Mouse (Mus musculus) heart, embryonic 10.5 days (tissue): Measurements from ENCODE around the gene Vmn1r36. TPM values are rescaled to one million over a fixed set of nuclear protein-coding genes. Genes with fewer than 3 reads are reported as not detected.
"Not testable (repeated sequence)": the region's sequence is repeated elsewhere in the genome, so short reads cannot be mapped to it uniquely, and the experiment has no call there.

Experiments
- DNase-seq: peaks from one replicate; pipeline ENCODE4 v3.0.0-alpha.2; 2017; ENCODE audit warnings: low spot score
- H3K27ac ChIP-seq: fragments of 300-500 bp; sonication (generic); 2 replicates; pipeline ENCODE4 v1.5.1; 2016; ENCODE audit warnings: mild to moderate bottlenecking
- H3K27me3 ChIP-seq: fragments of 300-500 bp; sonication (generic); 2 replicates; pipeline ENCODE4 v1.6.1; 2016; ENCODE audit warnings: mild to moderate bottlenecking; ENCODE audit not compliant: poor library complexity, insufficient read depth, severe bottlenecking
- H3K36me3 ChIP-seq: fragments of 300-500 bp; sonication (generic); 2 replicates; pipeline ENCODE4 v1.6.1; 2016; ENCODE audit warnings: mild to moderate bottlenecking, moderate library complexity
- H3K4me1 ChIP-seq: fragments of 300-500 bp; sonication (generic); 2 replicates; pipeline ENCODE4 v1.6.1; 2016; ENCODE audit warnings: mild to moderate bottlenecking
- H3K4me3 ChIP-seq: fragments of 300-500 bp; sonication (generic); 2 replicates; pipeline ENCODE4 v1.5.1; 2016; ENCODE audit warnings: mild to moderate bottlenecking, moderate library complexity
- H3K9me3 ChIP-seq: fragments of 300-500 bp; sonication (generic); 2 replicates; pipeline ENCODE4 v1.6.1; 2016; ENCODE audit warnings: mild to moderate bottlenecking, moderate library complexity
- WGBS: fragments of 180-500 bp; shearing (Covaris S2); methylation state at CpG from one replicate; pipeline ENCODE4 v1.1.7; 2016; 5-methylcytosine and 5-hydroxymethylcytosine counted together
- polyA plus RNA-seq: library from polyadenylated mRNA; unstranded; fragments of >200 nt; fragmentation: Nextera tagmentation; extraction: Ambion mirVana; gene quantifications from 2 replicates; pipeline ENCODE4 v1.2.1, GENCODE M21; 2016

Gene Vmn1r36
- polyA plus RNA-seq: not detected in 2 replicates

DNA sequence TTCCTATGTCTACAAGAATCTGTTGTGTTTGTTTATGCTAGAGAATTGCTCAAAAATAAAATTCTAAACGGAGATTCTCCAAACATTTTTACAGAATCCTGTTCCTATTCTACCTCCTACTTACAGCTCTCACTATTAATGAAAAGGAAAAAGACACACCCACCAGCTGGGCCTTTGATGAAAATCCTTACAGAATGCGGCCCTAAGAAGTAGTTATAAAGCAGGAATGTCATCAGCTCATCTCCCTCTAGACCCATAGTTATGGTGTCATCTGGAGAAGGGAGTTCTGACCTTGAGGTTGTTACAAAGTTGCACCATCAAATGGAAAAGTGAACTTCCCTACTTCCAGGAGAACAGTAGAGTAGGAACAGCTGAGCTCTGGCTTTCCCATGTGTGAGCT, at the start of gene Vmn1r36:
Vmn1r36 (minus strand) TSS at position 101 of the 400 bp plus-strand sequence.
- H3K9me3 ChIP-seq, DNase-seq, H3K36me3 ChIP-seq, H3K4me3 ChIP-seq, H3K27me3 ChIP-seq, H3K27ac ChIP-seq, H3K4me1 ChIP-seq: not testable (repeated sequence)
- 58% methylated on average over 2 of the region's 2 CpGs for WGBS

DNA sequence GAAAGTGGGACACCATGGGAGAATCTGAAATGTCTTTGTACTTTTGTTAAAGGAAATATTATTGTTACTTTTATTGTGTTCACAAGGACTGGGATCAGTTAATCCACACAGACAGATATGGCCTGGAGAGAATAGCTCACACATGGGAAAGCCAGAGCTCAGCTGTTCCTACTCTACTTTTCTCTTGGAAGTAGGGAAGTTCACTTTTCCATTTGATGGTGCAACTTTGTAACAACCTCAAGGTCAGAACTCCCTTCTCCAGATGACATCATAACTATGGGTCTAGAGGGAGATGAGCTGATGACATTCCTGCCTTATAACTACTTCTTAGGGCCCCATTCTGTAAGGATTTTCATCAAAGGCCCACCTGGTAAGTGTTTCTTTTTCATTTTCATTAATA, 10.1 kb upstream of the Vmn1r36 start, which contains the start of gene Vmn1r37:
Vmn1r37 (plus strand) TSS at position 301 of the 400 bp plus-strand sequence.
- not testable (repeated sequence) for H3K27me3 ChIP-seq, H3K36me3 ChIP-seq, H3K4me1 ChIP-seq, H3K27ac ChIP-seq, H3K9me3 ChIP-seq, DNase-seq, H3K4me3 ChIP-seq

DNA sequence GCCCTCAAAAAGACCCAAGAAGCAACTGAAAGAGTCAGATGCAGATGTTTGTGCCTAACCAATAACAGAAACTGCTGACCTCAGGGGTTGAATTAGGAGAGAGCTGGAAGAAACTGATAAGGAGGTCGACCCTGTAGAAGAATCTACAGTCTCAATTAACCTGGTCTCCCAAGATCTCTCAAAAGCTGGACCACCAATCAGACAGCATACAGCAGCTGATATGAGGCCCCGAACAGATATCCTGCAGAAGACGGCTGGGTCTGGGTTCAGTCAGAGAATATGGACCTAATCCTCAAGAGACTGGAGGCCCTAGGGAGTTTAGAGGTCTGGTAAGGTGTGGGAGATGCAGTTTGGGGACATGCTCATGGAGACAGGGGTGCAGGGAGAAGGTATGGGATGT, 5.1 kb downstream of the Vmn1r36 start:
- 52% methylated on average over 3 of the region's 3 CpGs for WGBS
- no peak overlapping the region for H3K4me3 ChIP-seq
- H3K4me1 ChIP-seq: no peaks in the 10 kb centered on the region
- no peaks in the 10 kb centered on the region for H3K36me3 ChIP-seq
- H3K27ac ChIP-seq: no peak overlapping the region
- no peaks in the 10 kb centered on the region for H3K27me3 ChIP-seq
- DNase-seq: no peak
- no peaks in the 10 kb centered on the region for H3K9me3 ChIP-seq

DNA sequence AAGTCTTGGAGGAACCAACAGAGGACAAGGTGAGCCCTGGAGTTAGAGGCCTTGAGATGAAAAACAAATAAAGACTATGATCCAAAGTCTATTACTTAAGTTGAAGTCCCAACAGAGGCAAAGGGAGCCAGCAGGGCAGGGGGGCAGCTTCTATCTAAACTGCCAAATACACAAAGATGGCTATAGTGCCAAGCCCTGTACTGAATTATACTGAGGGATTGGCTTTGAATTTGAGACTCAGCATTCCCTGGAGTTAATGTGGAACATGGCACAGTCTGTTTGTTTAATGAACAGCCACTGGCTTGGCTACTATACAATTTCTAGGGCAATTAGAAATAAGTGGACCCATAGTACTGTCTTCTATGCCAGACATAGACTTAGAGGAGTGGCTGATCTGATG, 10.1 kb downstream of the Vmn1r36 start:
- Histone ChIP-seq H3K27ac (no peak overlapping the region), H3K4me3 (no peak overlapping the region), H3K4me1 (no peaks in the 10 kb centered on the region), H3K9me3 (no peaks in the 10 kb centered on the region), H3K36me3 (no peaks in the 10 kb centered on the region), H3K27me3 (no peaks in the 10 kb centered on the region)
- DNase-seq: no peak

DNA sequence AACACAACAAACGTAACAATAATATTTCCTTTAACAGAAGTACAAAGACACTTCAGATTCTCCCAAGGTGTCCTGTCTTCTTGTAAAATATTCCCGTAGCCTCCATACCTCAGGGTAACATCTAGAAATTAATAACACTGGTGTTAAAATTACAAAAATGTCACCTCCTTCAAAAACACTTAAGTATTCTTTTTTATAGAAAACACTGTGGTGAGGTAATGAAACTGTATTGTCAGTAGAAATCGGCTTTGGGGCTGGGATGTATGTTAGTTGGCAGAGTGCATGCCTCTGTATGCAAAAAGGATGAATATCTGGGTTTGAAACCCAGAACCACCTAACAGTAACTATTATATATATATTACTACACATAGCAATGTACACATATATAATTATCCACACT, 33.2 kb downstream of the Vmn1r36 start, which contains the start of gene Vmn1r35:
Vmn1r35 (minus strand) TSS at position 101 of the 400 bp plus-strand sequence.
- 78% methylated on average over 3 of the region's 3 CpGs for WGBS
- no peaks in the 10 kb centered on the region for H3K27me3 ChIP-seq
- H3K27ac ChIP-seq: no peak within 1 kb of the TSS
- no peaks in the 10 kb centered on the region for H3K36me3 ChIP-seq
- H3K4me1 ChIP-seq: no peaks in the 10 kb centered on the region
- no peaks in the 10 kb centered on the region for H3K9me3 ChIP-seq
- DNase-seq: no peak
- H3K4me3 ChIP-seq: no peak within 1 kb of the TSS

Other genes with a start within 250 kb of the Vmn1r36 start
- 88.9 and 115 TPM in 2 replicates for gene Mad2l1, start 183.8 kb downstream of the Vmn1r36 start, polyA plus RNA-seq
- 0.13 TPM in 1 of 2 replicates, not detected in the other for gene Vmn1r32, start 159.1 kb downstream of the Vmn1r36 start, polyA plus RNA-seq
- gene Vmn1r33, start 100.9 kb downstream of the Vmn1r36 start, polyA plus RNA-seq: not detected in 2 replicates
- gene Vmn1r34, start 75.3 kb downstream of the Vmn1r36 start, polyA plus RNA-seq: not detected in 2 replicates
- gene Vmn1r35, start 33.3 kb downstream of the Vmn1r36 start, polyA plus RNA-seq: not detected in 2 replicates
- gene Vmn1r37, start 10.2 kb upstream of the Vmn1r36 start, polyA plus RNA-seq: not detected in 2 replicates
- not detected in 2 replicates for gene Vmn1r38, start 63.5 kb upstream of the Vmn1r36 start, polyA plus RNA-seq
- gene Vmn1r39, start 91.4 kb upstream of the Vmn1r36 start, polyA plus RNA-seq: not detected in 2 replicates
- 60.0 and 60.9 TPM in 2 replicates for gene Gng12, start 177.2 kb upstream of the Vmn1r36 start, polyA plus RNA-seq